Mouse (Mus musculus): ENCODE results near the gene Rpl27a. TPM values are rescaled to one million over a fixed set of nuclear protein-coding genes. Genes with fewer than 3 reads are reported as not detected.
A peak's percentile ranks its signal among the peaks of the same experiment; 100 is the strongest.

Rpl27a gene
- polyA plus RNA-seq (2015; fragmentation: Nextera tagmentation; extraction: Ambion mirVana), result 171 and 173 TPM in 2 replicates

- DNase-seq (ENCODE audit: low spot score), result peak; percentile 99
Measured at GRCm38 (mm10) chr7:109518838-109519696, at the start of gene Rpl27a. TSS of gene Rpl27a (plus strand) at chr7:109519147.

GRCm38 (mm10) chr7:109470700-109471099 is 48.2 kb upstream of the Rpl27a start:
- DNase-seq (ENCODE audit: low spot score), result no peak

GRCm38 (mm10) chr7:109477926-109478325 is 41.0 kb upstream of the Rpl27a start:
- DNase-seq (ENCODE audit: low spot score), result no peak

DNA sequence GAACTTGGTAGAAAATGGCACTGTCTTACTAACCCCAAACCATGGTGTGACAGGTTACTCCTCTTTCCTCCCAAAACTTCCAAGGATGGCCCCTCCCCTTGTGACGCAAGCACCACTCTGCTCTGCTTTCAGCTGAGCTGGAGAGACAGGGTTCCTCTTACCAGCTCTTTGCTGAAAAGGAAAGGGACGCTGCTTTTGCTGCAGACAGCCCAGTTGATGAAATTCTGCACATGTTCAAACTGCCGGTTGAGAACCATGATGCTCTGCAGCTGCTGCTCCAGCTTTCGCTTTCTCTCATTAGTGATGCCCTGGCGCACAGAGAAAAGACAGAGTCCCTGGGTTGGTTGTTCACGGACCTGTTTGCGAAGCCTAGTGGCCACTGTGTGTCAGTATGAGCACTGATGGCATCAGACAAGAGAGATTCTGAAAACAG is 38.2 kb upstream of the Rpl27a start:
- no peak for DNase-seq (ENCODE audit: low spot score)

GRCm38 (mm10) chr7:109484221-109484620 is 34.7 kb upstream of the Rpl27a start:
- DNase-seq (ENCODE audit: low spot score), result no peak

DNA sequence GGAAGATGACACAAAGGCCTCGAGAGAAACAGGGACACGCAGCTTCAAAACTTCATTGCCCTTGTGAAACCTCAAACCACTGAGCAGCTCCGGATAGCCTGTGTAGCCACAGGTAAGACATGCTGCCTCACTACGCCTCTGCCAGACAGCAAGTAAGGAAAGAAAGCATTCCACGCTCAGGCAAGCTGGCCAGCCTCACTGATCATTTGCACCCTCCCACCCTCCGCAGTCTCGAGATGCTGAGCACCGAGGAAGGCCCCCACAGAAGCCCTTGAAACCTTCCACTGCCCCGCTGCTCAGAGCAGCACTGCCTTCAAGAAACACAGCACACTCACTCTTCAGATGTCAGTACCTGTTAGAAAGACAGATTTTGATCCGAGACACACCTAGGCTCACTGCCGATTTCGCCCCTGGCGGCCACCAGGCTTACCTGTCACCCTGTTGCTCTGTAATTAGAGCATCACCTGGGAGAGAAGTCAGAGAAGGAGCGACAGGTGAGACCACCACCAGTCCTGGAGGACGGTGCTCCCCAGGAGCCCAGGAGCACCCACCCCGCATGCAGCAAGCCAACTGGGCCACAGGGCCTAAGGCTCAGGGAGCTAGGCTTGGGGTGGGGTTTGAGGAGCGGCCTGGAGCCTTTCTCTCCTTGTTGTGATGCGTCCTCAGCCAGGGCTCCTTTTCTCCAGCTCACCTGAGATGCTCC is 26.2 kb upstream of the Rpl27a start:
- no peak for DNase-seq (ENCODE audit: low spot score)

- no peak for DNase-seq (ENCODE audit: low spot score)
Measured at GRCm38 (mm10) chr7:109493319-109494316, 25.3 kb upstream of the Rpl27a start.

DNA sequence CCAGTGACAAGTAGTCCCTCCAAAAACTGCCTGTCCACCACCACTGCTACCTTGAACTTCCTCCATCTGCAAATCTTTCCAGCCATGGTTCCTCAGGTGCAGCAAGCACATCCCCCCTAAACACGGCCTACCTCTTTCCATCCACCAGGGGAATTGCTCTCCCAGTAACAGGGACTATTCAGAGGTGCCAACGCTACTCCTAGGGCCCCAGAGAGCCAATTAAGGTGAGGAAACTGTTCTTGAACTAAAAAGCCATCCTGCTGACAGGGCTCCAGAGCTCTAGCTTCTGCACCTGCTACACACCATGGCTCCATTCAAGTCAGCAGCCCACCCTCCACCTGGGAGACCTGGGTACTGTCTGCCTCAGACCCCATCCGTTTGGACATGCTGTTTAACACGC is 21.4 kb upstream of the Rpl27a start:
- DNase-seq (ENCODE audit: low spot score), result no peak

DNA sequence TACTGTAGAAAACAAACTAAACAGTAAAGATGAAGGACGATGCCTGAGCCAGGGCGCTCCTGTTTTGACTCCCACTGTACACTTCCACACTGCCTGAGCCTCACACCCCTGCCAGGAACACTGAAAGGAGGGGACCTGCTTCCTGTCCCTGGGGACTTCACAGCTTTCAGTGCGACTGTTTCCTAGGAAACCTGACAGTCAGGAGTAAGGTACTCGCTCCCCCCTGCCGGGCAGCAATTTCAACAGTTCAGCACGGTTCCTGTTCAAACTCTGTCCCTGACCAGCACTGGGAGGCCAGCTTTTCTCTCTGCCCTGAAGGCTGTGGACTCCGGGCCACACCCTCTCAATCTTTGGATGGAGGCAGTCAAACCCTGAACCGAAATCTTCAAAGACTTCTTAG is 11.8 kb upstream of the Rpl27a start:
- no peak for DNase-seq (ENCODE audit: low spot score)

DNA sequence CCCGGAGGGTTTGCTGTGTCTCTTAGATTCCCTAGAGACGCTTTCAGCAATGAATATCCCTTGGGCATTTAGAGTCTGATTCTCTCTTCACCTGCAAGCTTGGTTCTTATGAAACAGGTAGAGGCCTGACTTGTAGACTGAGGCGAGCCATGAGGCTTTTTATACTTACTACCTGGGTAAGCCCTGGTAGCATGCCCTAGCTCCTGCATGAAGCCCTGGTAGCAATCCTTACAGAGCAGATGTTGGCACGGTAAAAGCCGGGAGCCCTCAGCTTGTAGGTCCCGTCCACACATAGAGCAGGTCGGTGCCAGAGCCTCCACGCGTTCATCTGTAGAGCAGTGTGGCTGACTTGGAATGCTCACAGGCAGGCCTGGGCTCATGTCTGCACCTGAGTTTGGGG is 11.4 kb upstream of the Rpl27a start:
- no peak for DNase-seq (ENCODE audit: low spot score)

- DNase-seq (ENCODE audit: low spot score), result no peak
Measured at GRCm38 (mm10) chr7:109508034-109508433, 10.9 kb upstream of the Rpl27a start, which contains the start of gene Trim66. TSS of gene Trim66 (minus strand) at chr7:109508134.

- no peak for DNase-seq (ENCODE audit: low spot score)
Measured at GRCm38 (mm10) chr7:109510799-109511198, 8.1 kb upstream of the Rpl27a start.

DNA sequence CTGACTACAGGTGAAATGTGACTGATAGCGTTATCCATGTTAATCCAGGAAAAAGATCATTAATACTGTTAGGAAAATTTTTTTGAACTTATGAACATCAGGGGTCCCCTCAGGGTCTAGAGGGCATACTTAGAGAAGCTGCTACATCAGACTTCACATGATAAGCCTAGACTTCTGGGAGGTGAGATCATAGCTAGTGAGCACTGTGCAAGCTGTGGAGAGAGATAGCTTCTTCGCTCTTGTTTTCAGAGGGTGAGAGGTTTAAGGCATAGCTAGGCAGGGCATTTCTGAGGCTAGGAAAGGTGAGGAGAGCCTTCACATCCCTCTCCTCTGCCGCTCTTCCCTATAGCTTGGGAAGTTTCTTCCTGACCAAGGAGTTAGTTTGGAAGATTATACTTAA is 7.1 kb upstream of the Rpl27a start:
- no peak for DNase-seq (ENCODE audit: low spot score)

DNA sequence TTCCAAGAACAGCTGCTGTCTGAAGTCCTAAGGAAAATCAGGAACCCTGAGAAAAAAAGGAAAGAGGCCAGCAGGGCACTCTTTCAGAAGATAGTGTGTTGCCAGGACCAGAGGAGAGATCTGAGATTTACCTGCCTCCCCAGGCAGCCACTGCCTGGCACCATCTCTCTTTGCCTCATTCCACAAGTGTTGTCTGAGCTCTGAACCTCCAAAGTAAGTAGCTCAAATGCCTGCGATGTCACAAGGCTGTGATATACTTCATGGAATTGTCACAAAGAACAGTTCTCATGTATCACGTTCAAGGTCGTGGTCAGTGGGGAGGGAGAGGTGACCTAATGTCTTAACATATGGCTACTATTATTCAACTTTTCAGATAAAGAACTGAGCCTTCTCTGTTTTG is 2.4 kb upstream of the Rpl27a start:
- DNase-seq (ENCODE audit: low spot score), result no peak

DNA sequence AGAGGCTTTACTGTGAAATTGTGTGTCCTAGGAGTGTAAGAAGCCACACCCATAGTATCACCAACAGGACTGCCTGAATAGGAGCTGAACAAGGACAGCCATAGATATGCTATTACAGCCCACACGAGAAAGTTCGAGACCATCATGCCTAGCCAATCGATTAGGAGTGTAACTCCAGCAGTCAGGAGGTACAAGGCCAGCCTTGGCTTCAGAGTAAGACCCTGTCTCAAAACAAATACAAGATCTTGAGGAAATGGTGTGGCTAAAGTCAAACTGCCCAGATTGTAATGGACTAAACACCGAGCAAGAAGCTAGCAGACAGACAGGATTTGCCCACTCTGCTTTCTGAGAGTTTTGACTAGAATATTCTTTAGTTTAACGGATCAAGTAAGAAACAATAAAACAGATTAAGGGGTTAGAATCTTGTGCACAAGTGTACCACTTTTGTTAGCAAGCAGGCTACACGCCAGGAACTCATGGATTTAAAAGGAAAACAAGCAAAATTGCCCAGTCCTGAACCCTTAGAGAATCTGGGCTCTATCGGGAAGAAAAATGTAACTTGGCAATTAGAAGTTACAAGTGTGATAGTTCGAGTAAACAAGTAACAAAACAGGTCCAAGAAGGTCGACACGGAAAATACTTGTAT is 788 bp upstream of the Rpl27a start:
- DNase-seq (ENCODE audit: low spot score), result no peak

DNA sequence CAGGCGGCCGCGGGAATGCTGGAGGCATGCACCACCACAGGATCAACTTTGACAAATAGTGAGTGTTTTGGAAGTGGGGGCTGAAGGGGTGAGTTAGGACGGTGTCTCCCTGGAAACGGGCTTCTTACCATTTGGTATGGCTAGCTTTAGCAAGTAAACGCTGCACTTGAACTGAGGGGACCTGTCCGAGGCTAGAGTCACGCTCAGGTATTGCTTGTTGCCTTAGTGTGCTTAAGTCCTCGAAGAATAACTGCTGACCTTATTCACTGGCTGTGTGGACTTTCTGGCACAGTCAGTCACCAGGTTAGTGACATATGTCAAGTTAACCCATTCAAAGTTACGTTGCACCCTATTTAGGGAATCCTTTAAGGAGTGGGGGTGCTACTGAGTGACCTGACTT is 989 bp downstream of the Rpl27a start:
- no peak for DNase-seq (ENCODE audit: low spot score)

DNA sequence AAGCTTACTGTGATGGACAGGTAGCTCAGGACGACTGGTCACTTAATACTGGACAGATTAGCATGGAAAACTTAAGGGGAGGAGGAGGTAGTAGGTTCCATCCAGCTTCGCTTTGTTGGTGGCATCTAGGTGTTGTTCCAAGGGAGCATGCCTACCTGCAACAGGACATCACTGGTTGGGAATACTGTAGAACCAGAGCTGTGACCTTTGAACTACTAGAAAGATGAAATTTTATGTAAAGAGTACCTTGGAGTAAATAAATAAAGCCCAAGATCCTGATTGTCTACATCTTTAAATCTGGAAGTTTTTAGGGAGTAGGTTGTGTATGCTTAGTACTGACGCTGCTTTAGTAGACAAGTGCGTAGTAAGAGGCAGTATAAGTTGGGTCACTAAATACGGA is 3.1 kb downstream of the Rpl27a start:
- no peak for DNase-seq (ENCODE audit: low spot score)

DNA sequence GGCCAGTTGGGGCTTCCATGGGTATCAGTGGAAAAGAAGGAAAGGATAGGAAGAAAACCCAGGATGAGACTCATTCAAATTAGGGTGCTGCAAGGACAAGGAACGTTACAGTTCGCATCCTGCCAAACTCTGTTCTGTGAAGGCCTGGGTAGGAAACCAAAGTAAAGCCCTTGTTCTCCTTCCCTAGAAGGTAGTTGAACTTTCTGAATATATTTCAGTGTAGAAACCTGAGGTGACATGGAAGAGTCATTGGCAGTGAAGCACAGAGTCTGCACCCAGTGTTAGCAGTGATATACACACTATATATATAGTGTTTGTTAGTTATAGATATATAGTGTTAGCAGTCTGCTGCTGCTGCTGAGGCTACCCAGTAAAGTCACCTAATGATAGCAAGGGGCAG is 4.4 kb downstream of the Rpl27a start:
- DNase-seq (ENCODE audit: low spot score), result no peak

DNA sequence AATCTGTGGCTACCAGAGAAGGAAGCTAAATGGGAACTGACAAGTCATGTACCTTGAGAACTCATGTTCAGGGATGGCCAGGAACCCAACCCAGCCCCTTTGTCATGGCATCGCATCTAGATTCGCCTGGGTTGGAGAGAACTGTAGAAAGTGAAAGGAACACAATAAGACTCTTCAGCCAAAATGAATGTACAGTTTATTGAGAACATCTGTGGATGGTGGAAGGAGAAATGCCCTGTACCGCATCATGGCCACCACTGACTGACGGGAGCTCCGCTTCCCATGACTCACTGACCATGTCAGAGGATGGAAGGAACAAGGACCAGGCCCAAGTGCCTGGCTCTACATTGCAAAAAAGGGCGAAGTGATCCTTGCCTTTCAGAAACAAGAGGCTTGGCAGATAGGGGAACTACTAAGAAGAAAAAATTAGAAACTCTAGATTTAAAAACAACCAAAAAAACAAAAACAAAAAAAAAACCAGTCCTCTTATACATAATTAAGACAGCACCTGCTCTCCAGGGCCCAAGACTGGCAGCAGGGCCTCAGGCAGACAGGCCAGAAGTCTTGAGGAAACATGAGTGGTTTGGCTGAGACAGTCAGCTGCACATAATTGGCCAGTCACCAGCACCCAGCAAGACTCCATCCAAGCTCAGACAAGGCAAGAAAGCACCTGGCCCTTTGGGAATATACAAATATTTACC is 4.9 kb downstream of the Rpl27a start:
- DNase-seq (ENCODE audit: low spot score), result no peak

- no peak for DNase-seq (ENCODE audit: low spot score)
Measured at GRCm38 (mm10) chr7:109524442-109524744, 5.4 kb downstream of the Rpl27a start.
